Mouse (Mus musculus) layer of hippocampus, adult 11-12 months (tissue): ENCODE measurements at regions not wholly inside any gene's neighbourhood (a gene's known extent, or its start where the extent isn't known, plus 50 kb on each side); places are given as distances from the start of the nearest gene placed in this dataset.
"Not testable (repeated sequence)": the region's sequence is repeated elsewhere in the genome, so short reads cannot be mapped to it uniquely, and the experiment has no call there.

Experiments used
- DNase-seq: peaks from one replicate; pipeline ENCODE4 v3.0.0; 2022; ENCODE audit warnings: low spot score

GRCm38 (mm10) chr13:75295818-75296217, 206.2 kb downstream of the Pcsk1 start:
- DNase-seq, result no peak

GRCm38 (mm10) chr13:75319780-75320179, 230.2 kb downstream of the Pcsk1 start:
- no peak for DNase-seq

- DNase-seq, result no peak
Measured at GRCm38 (mm10) chr13:75320239-75320638, 230.6 kb downstream of the Pcsk1 start.

- no peak for DNase-seq
Measured at GRCm38 (mm10) chr13:75337054-75337453, 247.4 kb downstream of the Pcsk1 start.

- DNase-seq, result no peak
Measured at GRCm38 (mm10) chr13:75343422-75343821, 253.8 kb downstream of the Pcsk1 start.

GRCm38 (mm10) chr13:75366723-75367426, 277.2 kb downstream of the Pcsk1 start:
- DNase-seq, result no peak

GRCm38 (mm10) chr13:75368249-75368800, 278.7 kb downstream of the Pcsk1 start:
- no peak for DNase-seq

GRCm38 (mm10) chr13:75377100-75377499, 287.5 kb downstream of the Pcsk1 start:
- DNase-seq, result not testable (repeated sequence)

GRCm38 (mm10) chr13:75377717-75378116, 288.1 kb downstream of the Pcsk1 start:
- no peak for DNase-seq

- DNase-seq, result no peak
Measured at GRCm38 (mm10) chr13:75384631-75385340, 295.2 kb downstream of the Pcsk1 start.

GRCm38 (mm10) chr13:75389211-75389610, 299.6 kb downstream of the Pcsk1 start:
- DNase-seq, result no peak

GRCm38 (mm10) chr13:75390177-75390576, 300.6 kb downstream of the Pcsk1 start:
- no peak for DNase-seq

- not testable (repeated sequence) for DNase-seq
Measured at GRCm38 (mm10) chr13:75399846-75400245, 306.7 kb upstream of the Ell2 start.

- DNase-seq, result no peak
Measured at GRCm38 (mm10) chr13:75420726-75421125, 285.8 kb upstream of the Ell2 start.

- DNase-seq, result no peak
Measured at GRCm38 (mm10) chr13:75426971-75427370, 279.6 kb upstream of the Ell2 start.

- DNase-seq, result no peak
Measured at GRCm38 (mm10) chr13:75439170-75439569, 267.4 kb upstream of the Ell2 start.

- no peak for DNase-seq
Measured at GRCm38 (mm10) chr13:75440051-75440450, 266.5 kb upstream of the Ell2 start.

GRCm38 (mm10) chr13:75460335-75460878, 246.2 kb upstream of the Ell2 start:
- no peak for DNase-seq

GRCm38 (mm10) chr13:75461273-75461672, 245.3 kb upstream of the Ell2 start:
- no peak for DNase-seq

- DNase-seq, result no peak
Measured at GRCm38 (mm10) chr13:75467225-75467624, 239.3 kb upstream of the Ell2 start.

- no peak for DNase-seq
Measured at GRCm38 (mm10) chr13:75475828-75476597, 230.5 kb upstream of the Ell2 start.
